Mouse (Mus musculus) ovary, postnatal 14 days (tissue): ENCODE results near the gene Dctn3.

Experiments used
- DNase-seq: peaks from one replicate; pipeline ENCODE4 v3.0.0; 2022; ENCODE audit warnings: low spot score

Dctn3 gene

GRCm38 (mm10) chr4:41671963-41672480, 50.9 kb downstream of the Dctn3 start:
- DNase-seq: no peak

GRCm38 (mm10) chr4:41671500-41671899, 51.5 kb downstream of the Dctn3 start:
- DNase-seq: no peak

- no peak for DNase-seq
These were observed 52.1 kb downstream of the Dctn3 start for GRCm38 (mm10) chr4:41670836-41671235.

GRCm38 (mm10) chr4:41666646-41667045, 56.3 kb downstream of the Dctn3 start:
- no peak for DNase-seq

GRCm38 (mm10) chr4:41665009-41665675, 57.8 kb downstream of the Dctn3 start:
- DNase-seq: no peak
